Mouse (Mus musculus) heart, adult 2 months (tissue): ENCODE data around the gene Pex7.

Experiments
- CTCF ChIP-seq: fragments of 200-600 bp; IDR thresholded peaks from 2 replicates; pipeline ENCODE4 v1.8.1; 2022; ENCODE audit warnings: antibody characterized with exemption, mild to moderate bottlenecking, moderate library complexity
- EP300 ChIP-seq: fragments of 200-500 bp; IDR thresholded peaks from 2 replicates; pipeline ENCODE4 v1.6.1; 2011; ENCODE audit warnings: low read depth, low read length, control low read depth; ENCODE audit not compliant: insufficient read depth
- POLR2A ChIP-seq: fragments of 200-500 bp; IDR thresholded peaks from 2 replicates; pipeline ENCODE4 v1.6.1; 2011; ENCODE audit warnings: mild to moderate bottlenecking, low read depth, low read length, control low read depth; ENCODE audit not compliant: insufficient read depth

- TF ChIP-seq POLR2A (no peak), EP300 (no peak), CTCF (no peak)
These were observed 39.2 kb upstream of the Pex7 start for GRCm38 (mm10) chr10:19946644-19947043.
